In genomic region chr15:11774717-11775116, GRCm38 (mm10) we compare ENCODE assay signal across 11 mouse cellular contexts.
"Had no signal": no experiment of that assay in that cellular context is flagged by ENCODE, and none has a peak within 500 bp of the region (broad histone marks: within the 10 kb centered on the region; RNA-seq: fewer than 3 reads in every experiment).

No protein-coding gene starts in this region.

- H3K27me3 ChIP-seq: kidney, embryonic 15.5 days; limb, embryonic 15.5 days; liver, embryonic 12.5 days; lung, embryonic 15.5 days; midbrain, embryonic 13.5 days had no signal

- H3K4me1 ChIP-seq: kidney, embryonic 15.5 days; limb, embryonic 15.5 days; liver, embryonic 12.5 days; lung, embryonic 15.5 days; midbrain, embryonic 13.5 days had no signal

- ATAC-seq: liver, embryonic 12.5 days; midbrain, embryonic 13.5 days had no signal

- H3K4me2 ChIP-seq: kidney, embryonic 15.5 days; limb, embryonic 15.5 days; liver, embryonic 12.5 days; lung, embryonic 15.5 days; midbrain, embryonic 13.5 days had no signal

- H3K36me3 ChIP-seq: kidney, embryonic 15.5 days; limb, embryonic 15.5 days; liver, embryonic 12.5 days; lung, embryonic 15.5 days; midbrain, embryonic 13.5 days had no signal

- H3K9ac ChIP-seq: kidney, embryonic 15.5 days; limb, embryonic 15.5 days; liver, embryonic 12.5 days; lung, embryonic 15.5 days; midbrain, embryonic 13.5 days had no signal

- DNase-seq: kidney, postnatal 25 days; lung, postnatal 14 days; right cerebral cortex, postnatal 14 days; thymus, postnatal 36 days had no signal

- H3K27ac ChIP-seq: kidney, embryonic 15.5 days; left cerebral cortex, adult 2 months; limb, embryonic 15.5 days; liver, embryonic 12.5 days; lung, embryonic 15.5 days; macrophage; midbrain, embryonic 13.5 days had no signal

- H3K9me3 ChIP-seq: kidney, embryonic 15.5 days; limb, embryonic 15.5 days; liver, embryonic 12.5 days; midbrain, embryonic 13.5 days had no signal

- H3K4me3 ChIP-seq: kidney, embryonic 15.5 days; left cerebral cortex, adult 2 months; limb, embryonic 15.5 days; liver, embryonic 12.5 days; lung, embryonic 15.5 days; midbrain, embryonic 13.5 days had no signal
